Mouse (Mus musculus) heart, postnatal 10 days (tissue): Measurements from ENCODE around the gene Ntrk3. TPM values are rescaled to one million over a fixed set of nuclear protein-coding genes. Genes with fewer than 3 reads are reported as not detected.

ENCODE experiments used
- DNase-seq, 2 experiments: peaks; one replicate each; pipeline ENCODE4 v3.0.0; 2021
- intact Hi-C: fragments of 180-260 bp; cut with DNase I; formaldehyde crosslinking; loops from one replicate; pipeline ENCODE4 v1.15.1; 2025
- total RNA-seq, 2 experiments: library from RNA; stranded (reverse); gene quantifications; 2 replicates each; pipeline ENCODE4 v1.2.3; 2021

The Ntrk3 gene
- total RNA-seq, 2 experiments from 2014 or later: 3.0 to 6.3 TPM

DNA sequence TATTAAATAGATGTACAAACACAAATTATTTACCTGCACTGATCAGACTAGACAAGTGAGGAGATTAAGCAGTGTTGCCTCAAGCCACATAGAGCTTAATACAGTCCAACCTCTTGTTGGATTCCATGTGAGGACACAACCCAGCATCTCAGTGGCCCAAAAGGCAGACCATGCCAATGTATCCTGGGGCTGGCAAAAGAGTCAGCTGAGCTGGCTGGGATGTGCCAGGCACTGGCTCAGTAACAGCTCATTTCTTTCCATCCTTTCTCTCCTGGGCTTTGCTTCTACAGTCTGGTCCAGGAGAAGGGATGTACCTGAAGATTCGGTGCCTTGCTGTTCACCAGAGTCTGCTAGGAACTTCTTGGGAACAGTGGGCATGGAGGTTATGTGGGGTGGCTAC is 266.5 kb downstream of the Ntrk3 start:
- intact Hi-C loops: no loop called here
- DNase-seq: no peak

DNA sequence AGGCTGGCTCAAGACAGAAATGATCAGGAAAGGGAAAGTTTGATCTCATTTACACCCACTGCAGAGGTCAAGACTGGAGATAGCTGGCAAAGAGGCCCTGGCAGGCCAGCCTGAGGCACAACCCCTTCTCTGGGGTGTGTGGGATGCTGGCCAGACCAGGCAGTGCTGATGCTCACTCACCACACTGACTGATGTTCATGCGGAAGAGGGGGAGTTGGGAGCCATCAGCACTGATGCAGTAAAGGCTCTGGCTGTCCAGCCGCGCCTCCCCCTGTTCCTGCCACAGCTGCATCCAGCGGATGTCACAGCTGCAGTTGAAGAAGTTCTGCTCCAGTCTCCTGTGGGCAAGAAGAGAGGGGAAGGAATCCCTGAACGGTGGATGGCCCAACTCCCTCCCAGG is 275.2 kb downstream of the Ntrk3 start:
- intact Hi-C loops: no loop called here
- no peak for DNase-seq

DNA sequence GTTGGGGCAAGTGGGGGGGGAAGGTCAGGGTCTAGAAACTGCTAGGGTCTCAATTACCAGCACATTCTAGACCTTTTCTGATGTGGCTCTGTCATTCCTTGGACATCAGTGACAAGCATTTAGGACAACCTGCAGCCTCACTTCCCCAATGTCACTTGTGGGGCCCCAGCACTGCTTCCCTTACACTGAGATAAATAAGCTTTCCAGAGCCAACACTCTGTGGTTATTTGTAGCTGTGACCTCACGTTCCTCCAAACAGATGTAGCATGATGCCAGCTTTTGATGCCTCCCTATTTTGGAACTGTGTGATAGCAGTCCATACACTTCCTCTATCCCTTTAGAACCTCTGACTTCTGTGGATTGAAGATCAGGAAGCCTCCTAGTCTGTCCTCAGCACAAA is 278.8 kb downstream of the Ntrk3 start:
- peak; percentile 25 to 41 for DNase-seq
- intact Hi-C loops: no loop called here

DNA sequence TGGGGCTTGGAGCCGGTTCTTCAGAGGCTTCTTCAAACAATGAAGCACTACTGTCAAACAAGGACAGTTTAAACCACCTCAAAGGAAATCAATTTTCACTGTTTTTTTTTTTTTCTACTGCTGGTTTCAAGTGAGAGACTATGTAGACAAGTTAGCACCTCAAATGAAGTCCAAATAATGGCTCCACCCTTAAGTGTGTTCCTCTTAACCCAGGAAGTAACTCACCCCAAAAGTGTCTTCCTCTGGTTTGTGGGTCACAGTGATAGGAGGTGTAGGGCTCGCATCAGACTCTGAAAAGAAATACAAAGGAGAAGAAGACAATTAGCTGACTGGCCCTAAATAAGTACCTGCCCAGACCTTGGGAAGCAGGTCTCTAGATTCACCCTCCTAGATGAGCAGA is 286.1 kb downstream of the Ntrk3 start:
- intact Hi-C loops: no loop called here
- no peak for DNase-seq

DNA sequence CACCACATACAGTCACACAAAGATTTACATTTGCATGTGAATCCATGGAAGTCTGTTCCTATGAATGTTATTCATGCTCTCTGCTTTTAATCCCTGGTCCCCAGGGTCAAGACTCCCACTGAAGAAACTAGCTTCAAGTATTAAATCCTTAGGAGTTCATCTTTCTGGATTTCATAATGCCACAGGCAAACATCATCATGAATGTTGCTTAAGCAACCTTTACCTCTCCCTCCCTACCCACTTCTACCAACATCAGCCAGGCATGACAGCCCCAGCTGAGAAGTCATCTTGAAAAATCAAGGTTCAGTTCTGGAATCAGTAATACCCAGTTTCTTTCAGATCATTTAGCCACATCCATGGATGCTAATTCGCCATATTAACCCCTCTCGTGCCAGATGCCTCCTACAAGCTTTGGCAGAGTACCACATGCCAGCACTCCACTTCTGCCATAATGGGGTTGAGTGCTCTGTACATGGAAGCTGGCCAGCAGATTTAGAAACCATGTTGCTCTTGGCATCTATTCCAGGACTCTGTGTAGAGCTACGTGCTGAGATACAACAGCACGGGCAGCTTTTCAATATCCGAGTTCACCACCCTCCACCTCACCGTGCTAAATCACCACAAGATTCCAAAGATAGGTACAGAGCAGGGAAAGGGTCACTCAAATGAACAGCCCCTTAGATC is 287.8 kb downstream of the Ntrk3 start:
- intact Hi-C loops: loop anchor here (10.0 kb wide), 1 partner anchor 165 kb away; no protein-coding TSS in a partner anchor
- DNase-seq: peak; percentile 36 to 57

DNA sequence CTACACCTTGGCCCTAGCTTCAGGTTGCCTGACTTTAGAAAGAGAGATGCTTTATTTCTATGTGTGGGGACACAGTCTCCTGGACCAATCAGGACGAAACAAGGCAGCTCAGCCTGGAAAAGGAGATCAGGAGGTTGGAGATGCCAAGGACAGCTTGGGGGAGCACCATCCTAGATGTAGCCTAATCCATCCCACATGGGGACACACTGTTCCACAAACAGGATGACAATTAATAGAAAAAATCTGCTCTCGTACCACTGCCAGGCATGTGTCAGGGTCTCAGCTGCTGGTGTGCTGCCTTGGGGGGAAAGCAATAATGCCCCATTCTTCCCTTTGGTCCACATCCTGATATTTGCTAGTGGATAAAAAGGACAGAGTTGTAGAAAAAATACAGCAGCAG is 289.0 kb downstream of the Ntrk3 start:
- intact Hi-C loops: loop anchor here (10.0 kb wide), 1 partner anchor 164 kb away; no protein-coding TSS in a partner anchor
- DNase-seq: no peak

DNA sequence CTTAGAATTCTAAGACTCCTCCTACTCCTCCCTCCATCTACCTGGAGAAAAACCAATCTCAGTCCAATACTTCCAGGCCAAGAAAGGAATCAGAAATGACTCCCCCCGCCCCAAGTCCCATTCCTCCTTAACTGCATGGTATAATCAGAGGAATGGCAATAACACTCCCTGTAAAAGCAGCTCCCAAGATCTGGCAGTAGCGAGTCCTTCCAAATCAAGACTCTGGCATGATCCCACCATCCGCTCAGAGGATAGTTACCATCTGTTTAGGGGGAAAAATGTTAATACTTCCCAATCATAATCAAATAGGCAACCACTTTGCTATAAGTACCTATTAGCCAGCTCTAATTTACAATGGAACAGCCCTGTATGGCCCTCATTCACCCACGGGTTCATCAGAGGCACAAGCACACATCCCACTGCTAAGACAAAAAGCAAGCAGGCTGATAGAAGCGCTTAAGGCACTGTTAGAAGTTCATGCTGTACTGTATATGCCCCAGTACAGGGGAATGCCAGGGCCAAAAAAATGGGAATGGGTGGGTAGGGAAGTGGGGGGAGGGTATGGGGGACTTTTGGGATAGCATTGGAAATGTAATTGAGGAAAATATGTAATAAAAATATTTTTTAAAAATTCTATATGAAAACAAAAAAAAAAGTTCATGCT is 294.3 kb downstream of the Ntrk3 start:
- intact Hi-C loops: loop anchor here (10.0 kb wide), 1 partner anchor 159 kb away; no protein-coding TSS in a partner anchor

DNA sequence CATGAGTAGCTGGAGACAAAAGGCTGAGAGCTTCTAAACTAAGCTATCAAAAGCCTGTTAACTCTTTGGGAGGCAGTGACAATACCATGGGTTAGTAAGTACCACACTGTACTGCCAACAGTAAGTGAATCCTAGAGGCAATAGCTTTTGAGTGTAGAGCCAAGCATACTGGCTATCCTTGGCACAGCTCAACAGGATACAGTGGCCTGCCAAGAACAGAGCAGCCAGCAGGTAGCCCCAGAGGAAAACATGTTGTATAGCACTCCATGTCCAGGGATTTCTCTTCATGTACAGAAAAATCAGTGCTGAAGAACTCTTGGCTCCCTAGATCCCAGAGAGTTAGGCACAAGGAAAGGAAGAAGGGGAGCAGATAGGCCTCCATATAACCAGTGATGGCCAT is 296.1 kb downstream of the Ntrk3 start:
- intact Hi-C loops: loop anchor here (10.0 kb wide), 1 partner anchor 157 kb away; no protein-coding TSS in a partner anchor
- DNase-seq: peak in 1 of 2 experiments; percentile 17

More for the DNA sequence above, 294.3 kb downstream of the Ntrk3 start:
- DNase-seq: no peak

DNA sequence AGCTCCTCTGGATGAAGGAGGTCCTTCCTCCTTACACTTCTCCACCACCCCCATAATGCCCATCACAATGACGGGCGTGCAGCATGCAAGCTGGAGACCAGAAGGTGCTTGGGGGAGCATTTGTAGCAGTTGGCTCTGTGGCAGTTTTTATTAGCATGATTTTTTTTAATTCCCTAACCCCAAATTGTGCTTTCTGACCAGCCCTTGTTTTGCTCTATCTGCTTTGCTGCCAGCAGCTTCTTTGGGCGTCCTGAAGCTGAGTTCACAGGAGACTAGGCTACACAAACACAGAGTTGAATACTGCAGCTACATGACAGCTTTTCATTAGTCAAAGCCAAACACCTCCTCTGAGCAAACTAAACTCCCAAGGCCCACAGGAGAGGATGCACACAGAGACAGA is 296.9 kb downstream of the Ntrk3 start:
- intact Hi-C loops: loop anchor here (10.0 kb wide), 1 partner anchor 156 kb away; no protein-coding TSS in a partner anchor
- no peak for DNase-seq

DNA sequence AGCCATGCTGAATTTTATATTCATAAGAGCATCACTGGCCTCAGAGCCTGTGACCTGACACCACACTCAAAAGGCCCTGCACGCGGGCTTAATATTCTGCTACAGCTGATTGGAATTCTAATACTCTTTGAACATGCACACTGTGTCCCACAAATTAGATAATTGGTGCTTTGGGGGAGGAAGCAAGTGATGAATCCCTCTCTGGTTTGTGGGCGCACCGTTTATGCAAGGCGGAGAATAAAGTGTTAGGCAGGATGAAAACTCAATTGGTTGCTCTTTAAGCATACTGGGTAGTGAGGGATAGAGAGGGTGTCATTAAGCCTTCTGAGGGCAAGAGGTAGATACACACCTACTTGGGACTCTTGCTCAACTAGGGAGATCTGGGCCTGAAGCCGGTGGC is 297.3 kb downstream of the Ntrk3 start:
- no peak for DNase-seq
- intact Hi-C loops: loop anchor here (10.0 kb wide), 1 partner anchor 156 kb away; no protein-coding TSS in a partner anchor

DNA sequence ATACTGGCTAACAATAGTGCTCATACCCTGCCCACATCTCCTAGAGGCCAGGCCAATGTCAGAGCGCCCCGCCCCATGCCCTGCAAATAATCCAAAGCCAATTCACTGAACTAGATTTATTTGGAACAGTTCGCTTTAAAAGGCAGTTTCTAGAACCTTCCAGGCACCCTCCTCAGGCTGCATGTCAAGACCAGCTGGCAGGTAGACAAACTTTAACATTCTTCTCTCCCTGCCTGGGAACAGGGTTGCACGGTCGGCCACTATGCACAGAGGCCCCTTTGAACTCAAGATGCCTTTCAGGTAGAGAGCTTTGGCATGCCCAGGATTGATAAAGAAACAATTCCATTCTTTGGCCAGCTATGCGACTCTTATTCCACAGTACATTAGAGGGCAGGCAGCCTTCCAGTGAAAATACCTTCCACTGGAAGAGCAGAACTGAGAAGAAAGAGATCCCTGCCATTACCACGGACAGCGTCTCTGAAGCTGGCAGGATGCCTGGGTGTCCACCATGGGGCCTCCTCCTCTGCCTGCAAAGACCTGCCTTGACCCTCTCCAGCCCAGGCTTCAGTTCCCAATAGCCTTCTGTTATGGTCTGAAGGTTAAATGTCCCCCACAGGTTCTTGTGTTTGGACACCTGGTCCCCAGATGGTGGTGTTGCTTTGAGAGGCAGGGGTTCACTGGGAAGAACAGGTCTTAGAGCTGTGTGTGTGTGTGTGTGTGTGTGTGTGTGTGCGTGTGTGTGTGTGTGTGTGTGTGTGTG is 298.3 kb downstream of the Ntrk3 start:
- intact Hi-C loops: loop anchor here (5.0 to 10.0 kb wide), 2 partner anchors 52 to 155 kb away; no protein-coding TSS in a partner anchor
- DNase-seq: peak; percentile 71 to 74

DNA sequence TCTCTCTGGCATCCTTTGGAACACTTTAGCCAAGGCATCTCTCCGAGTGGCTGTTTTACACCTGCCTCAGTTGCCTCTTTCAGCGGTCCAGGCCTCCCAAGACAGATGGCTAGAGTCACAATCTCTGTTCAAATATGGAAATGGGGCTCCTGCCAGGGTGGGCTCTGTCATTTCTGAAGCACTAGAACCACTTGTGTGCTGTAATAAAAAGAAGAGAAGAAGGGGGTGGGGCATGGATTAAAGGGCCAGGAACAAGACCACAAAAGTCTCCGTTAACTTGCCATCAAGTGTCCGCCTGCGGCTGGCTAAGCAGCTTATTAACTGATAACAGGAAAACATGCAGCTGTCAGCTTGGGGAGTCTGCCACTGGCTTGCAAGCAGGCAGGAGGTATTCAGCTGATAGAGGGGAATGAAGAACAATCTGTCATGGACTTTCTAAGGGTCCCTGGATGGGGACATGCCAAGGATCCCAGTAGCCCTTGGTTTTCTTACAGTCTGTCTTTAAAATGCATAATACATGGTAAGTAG is 304.1 kb downstream of the Ntrk3 start:
- DNase-seq: peak; percentile 19 to 32
- intact Hi-C loops: no loop called here

DNA sequence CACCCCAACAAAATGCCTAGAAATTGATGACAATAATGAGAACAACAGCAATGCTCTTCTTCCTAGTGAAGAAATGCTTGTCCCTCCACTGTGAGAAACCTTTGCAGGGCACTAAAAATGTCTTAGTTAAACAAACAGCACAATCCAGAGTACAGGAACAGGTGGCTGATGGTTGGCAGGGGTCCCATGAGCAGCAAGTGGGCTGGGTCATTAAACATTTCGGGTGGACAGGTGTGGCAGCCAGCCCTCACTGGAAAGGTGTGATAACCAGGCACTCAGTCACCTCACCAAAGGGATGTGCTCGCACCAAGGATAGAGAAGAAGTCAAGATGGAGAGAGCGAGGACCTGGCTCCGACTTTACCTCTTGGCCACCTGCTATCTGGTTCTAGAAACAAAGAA is 306.2 kb downstream of the Ntrk3 start:
- intact Hi-C loops: no loop called here
- no peak for DNase-seq

DNA sequence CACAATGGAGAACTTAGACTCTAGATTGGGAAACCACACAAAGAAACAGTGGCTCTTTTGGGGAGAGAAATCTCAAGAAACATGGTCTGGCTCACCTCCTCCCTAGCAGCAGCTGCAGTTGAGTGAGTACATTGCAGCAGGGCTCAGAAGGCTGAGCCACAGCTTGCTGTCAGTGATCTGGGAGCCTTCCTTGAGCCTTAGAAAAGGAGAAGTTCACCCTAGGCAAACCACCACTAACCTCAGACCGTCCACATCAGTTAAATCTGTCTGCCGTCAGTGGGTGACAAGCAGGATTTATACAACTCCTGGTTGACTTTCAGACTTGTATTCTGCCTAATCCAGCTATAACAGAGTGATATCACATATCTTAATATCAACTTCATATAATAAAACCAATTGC is 325.6 kb downstream of the Ntrk3 start:
- intact Hi-C loops: no loop called here
- DNase-seq: no peak

DNA sequence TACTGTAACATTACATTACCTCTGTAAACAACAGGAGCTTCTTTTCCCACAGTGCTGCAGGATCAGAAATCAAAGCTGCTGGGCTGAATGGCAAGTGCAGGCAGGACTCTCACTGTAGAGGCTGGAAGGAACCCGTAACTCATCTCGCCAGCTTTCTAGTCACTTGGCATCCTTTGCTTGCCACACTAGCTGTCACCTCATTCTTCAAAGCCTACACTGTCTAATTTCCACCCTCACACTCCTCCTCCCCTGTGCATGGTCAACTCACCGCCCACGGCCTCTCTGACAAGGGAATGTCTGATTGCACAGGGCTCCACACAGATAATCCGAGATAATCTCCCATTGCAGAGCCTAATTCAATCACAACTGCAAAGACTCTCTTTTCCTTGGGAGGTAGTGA is 327.8 kb downstream of the Ntrk3 start:
- intact Hi-C loops: no loop called here
- DNase-seq: no peak

DNA sequence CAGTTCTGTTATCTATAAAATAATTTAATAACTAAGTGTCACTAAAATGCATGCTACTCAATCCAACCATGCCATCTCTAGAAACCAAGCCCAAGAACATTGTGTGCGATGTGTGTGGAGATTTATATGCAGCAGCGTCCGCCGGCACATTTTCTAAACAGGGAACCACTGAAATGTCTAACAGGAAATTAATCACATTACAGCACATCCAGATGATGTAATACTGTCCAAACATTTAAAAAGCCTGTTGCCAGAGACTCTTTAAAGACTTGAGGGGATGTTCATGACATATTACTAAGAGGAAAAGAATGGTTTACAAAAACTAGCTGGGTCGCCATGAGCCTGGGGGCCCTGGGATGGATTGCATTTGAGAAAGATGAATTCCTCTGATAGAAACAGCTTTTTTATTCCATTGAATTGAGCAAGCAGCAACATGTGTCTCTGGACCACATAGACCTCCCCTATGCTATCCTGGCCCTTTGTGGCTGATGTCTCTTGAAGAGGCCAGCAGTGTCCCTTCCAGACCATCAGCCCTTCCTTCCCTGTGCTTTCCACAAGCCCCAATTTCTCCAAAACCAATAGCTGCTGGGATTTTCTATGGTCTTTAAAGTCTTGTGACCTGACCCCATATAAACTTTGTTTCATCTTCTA is 331.0 kb downstream of the Ntrk3 start:
- intact Hi-C loops: no loop called here

DNA sequence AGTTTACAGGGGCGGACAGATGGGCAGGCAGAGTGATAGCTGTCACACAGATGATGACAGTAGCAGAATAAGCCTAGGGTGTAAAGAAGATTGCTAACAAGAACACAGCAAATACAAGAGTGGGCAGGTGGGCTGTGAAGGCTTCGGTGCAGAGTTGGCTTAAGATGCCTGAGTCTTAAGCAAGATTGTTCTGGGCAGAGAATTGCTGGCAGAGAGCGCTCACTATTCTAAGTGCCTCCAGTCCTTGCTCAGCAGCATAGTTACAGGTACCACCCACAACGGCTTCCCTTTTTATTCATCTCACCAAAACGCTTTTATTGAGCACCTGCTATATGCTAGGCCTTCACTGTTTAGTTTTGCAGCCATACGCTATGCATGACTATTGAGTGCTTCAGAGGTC is 333.3 kb downstream of the Ntrk3 start:
- intact Hi-C loops: no loop called here

More for the DNA sequence above, 331.0 kb downstream of the Ntrk3 start:
- no peak for DNase-seq

DNA sequence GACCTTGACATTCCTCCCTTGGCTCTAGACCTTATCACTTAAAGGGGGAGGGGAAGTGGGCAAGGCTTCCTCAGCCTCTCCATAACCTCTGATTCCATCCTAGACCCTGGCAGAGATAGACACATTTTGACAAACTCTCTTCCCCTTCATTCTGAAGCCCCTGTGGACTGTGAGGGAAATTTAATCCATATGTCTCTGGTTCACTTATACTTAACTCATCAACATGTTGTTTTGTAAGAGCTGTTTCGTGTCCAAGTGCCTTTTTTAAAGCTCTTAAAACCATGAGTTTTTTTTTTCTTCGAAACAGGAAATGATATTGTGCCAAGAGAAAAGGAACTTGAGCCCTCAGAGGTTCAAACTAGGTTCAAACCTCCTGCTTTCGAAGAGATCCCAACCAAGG is 335.3 kb downstream of the Ntrk3 start:
- intact Hi-C loops: no loop called here
- DNase-seq: no peak

More for the DNA sequence above, 333.3 kb downstream of the Ntrk3 start:
- DNase-seq: no peak

DNA sequence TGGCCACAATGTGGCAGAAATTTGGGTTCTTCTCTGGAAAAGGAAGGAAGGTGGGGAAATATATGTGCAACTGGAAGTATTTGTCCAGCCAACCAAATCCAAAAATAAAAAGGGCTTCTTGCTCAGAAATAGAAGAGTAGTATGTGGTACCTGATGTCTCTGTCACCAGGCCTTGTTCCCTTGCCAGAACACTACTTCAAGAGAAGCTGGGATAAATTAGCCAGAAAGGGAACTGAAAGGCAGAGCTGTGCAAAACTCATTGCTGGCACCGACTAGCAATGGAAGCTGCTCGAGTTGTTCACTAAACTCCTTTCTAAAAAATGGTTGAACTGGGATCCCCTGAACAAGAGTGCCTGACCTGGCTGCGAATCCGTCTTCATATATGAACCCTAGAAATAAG is 337.6 kb downstream of the Ntrk3 start:
- DNase-seq: no peak
- intact Hi-C loops: no loop called here

DNA sequence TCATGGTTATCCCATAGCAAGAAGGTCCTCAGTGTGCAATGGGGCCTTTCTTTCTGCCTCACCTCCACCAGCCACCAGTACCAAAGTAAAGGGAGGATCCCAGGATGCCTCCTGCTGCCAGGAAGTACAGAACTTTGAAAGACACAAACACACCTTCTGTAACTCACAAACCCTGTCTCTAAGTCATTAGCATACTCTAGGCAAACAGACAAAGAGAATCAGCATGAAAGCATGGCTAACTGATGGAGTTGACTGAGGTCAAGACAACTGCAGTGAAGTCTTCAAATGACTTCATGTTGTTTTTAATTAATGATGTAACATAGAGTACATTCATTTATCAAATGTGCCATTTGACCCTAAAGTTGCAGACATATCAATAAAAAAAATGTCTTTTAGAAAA is 339.4 kb downstream of the Ntrk3 start:
- intact Hi-C loops: no loop called here
- DNase-seq: no peak
